Mouse (Mus musculus) activated CD4-positive, CD25-positive, alpha-beta regulatory T cell, adult 4 months (primary cell): ENCODE measurements around the gene Mrpl45. TPM values are rescaled to one million over a fixed set of nuclear protein-coding genes. Genes with fewer than 3 reads are reported as not detected.
"Not testable (repeated sequence)": the region's sequence is repeated elsewhere in the genome, so short reads cannot be mapped to it uniquely, and the experiment has no call there.

Experiments
- ATAC-seq: one replicate; pipeline ENCODE4 v1.8.0; 2017
- polyA plus RNA-seq, 2 experiments: library from polyadenylated mRNA; unstranded; fragments of 100-300 nt; shearing (Covaris generic); gene quantifications; one replicate each; pipeline ENCODE4 v1.2.1; 2017

The Mrpl45 gene
- polyA plus RNA-seq, 2 experiments from 2014 or later = 44.6 to 48.7 TPM

- ATAC-seq = no peak
These were observed 18.4 kb downstream of the Mrpl45 start for GRCm38 (mm10) chr11:97333896-97334295.

- ATAC-seq = no peak
These were observed 18.9 kb downstream of the Mrpl45 start for GRCm38 (mm10) chr11:97334400-97334799.

- ATAC-seq = no peak
These were observed 20.7 kb downstream of the Mrpl45 start for GRCm38 (mm10) chr11:97336238-97336637.

DNA sequence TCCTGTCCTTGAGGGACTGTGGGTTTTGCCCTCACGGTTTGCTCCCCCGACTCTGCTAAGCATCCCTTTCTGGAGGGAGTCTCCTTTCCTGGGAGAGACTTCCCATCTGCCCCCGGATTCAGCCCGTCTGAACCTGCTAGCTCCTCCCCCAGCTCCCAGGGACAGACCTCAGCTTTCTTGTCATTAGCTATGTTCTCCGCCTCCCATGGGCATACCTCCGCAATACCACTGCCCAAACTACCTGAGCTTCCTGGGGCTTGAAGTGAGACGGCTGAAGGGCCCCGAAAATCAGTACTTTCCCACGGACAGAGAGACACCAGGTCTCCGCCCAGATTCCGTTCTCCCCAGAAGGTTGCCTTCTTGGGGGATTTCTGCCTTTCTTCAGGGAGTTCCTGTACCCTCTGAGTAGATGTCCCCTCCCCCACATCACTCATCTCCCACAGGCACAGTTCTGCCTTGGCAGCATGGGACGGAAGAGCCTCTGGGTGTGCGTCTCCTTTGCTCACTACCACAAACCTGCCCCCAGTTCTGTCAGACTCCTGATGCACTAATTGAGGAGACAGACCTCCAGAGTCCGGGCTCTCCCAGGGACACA lies 21.3 kb downstream of the Mrpl45 start:
- ATAC-seq = no peak

- ATAC-seq = no peak
These were observed 21.8 kb downstream of the Mrpl45 start for GRCm38 (mm10) chr11:97337363-97337762.

- ATAC-seq = no peak
These were observed 22.9 kb downstream of the Mrpl45 start for GRCm38 (mm10) chr11:97338302-97338976.

DNA sequence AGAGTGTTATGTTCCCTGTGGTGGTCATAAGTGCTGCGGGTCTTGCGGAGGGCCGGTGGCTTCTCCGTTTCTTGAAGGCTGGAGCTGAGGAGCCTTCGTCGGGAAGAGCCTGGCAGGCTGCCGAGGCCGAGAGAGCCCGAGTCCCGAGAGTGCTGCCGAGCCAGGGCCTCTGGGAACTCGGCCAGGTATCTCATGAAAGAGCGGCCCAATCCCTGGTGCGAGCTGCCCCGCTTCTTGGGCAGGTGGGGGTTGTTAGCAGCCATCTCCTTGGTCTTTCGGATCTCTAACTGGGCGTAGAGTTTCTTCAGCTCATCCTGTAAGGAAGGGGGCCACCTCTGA lies 23.4 kb downstream of the Mrpl45 start:
- no peak for ATAC-seq

- no peak for ATAC-seq
These were observed 27.7 kb downstream of the Mrpl45 start for GRCm38 (mm10) chr11:97343175-97343574.

- ATAC-seq = peak; percentile 54
These were observed 28.1 kb downstream of the Mrpl45 start for GRCm38 (mm10) chr11:97343619-97344018.

DNA sequence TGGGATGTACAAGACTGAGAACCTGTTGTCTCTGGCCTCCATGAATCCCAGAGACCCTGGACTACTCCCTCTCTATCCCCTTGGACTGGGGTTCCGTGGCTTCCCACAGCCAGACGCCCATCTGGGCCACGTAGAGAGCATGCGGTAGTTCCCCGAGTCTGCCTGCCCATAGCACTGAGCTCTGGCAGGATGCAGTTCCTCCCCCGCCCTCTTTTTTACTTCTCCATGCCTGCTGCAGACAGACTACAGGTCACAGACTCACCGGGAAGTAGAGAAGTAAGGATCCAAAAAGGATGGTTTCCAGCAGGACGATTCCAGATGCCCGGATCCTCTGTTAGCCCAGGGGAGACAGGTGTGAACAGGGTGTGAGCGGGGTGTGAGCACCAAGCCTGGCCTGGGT lies 29.9 kb downstream of the Mrpl45 start:
- ATAC-seq = no peak

- ATAC-seq = no peak
These were observed 30.9 kb downstream of the Mrpl45 start for GRCm38 (mm10) chr11:97346383-97346782.

- no peak for ATAC-seq
These were observed 31.8 kb downstream of the Mrpl45 start for GRCm38 (mm10) chr11:97347291-97347690.

GRCm38 (mm10) chr11:97350035-97350434 lies 34.5 kb downstream of the Mrpl45 start:
- ATAC-seq = no peak

DNA sequence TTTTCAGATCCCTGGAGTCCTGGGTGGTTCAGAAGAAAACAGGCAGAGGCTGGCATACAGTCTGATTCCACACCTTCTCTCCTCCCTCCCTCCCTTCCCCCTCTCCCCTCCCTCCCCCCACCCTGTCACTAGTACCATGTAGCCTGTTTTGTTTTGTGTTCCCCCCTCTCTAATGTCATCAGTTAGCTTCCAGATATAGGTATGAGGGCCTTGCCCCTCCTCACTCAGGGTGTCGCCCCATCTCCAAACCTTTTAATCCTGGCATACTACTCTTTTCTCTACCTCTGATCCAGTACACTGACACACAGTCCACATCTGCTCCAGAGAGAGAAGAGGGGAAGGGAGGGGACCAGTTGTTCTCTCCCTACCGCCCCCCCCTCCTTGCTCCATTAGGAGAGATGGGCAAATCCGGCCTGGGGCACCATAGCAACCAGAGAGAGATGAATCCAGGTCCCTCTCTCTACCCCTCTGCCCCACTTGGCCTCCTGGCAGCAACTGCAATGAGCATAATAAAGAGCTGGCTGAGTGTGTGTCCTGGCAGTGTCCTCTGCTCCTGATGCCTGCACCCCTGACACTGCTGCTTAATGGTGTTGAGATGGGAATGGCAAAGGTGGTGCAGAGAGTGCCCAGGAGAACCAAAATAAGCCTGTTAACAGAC lies 36.6 kb downstream of the Mrpl45 start, which contains the start of gene Gpr179:
Gene Gpr179 (minus strand): TSS at position 51 of the 658 bp plus-strand sequence.
- no peak for ATAC-seq

DNA sequence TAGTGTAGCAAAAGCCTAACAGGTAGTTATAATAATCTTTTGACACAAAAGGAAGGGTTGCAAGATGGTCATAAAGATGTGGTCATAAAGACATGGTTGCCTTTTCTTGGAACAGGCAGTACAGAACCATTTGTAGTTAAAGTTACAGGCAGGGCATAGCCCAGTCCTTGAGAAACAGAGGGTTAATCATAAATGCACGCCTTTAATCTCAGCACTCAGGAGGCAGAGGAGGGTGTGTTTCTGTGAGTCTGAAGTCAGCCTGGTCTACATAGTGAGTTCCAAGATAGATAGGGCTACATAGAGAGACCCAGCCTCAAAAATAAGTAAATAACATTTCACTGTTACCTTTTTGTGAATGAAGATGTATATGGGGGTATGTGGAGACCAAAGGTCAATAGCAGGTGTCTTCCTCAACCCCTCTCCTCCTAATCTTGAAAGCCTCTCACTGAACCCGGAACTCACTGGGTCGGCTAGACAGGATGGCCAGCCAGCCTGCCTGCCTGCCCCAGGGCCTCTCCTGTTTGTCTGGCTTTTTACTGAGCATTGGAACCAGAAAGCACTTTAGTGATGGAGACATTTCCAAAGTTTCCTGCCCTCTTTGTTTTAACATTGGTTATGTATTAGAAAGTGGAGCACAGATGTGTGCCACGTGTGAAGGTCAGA lies 37.5 kb downstream of the Mrpl45 start:
- ATAC-seq = no peak

DNA sequence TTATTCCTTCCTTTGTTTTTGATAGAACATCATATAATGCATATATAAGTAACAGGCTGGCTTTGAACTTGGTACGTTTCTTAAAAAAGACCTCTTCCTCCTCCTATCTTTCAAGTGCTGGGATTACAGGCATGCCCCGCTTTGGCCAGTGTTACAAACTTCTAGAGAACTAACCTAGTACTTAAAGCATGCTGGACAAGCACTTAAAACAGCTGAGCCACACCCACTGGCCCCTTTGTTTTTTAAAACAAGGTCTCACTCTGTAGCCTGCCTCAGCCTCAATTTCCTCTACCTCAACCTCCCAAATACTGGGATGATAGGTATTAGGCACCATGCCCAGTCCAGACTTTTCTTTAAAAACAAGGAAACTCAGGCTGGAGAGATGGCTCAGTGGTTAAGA lies 39.1 kb downstream of the Mrpl45 start:
- no peak for ATAC-seq

DNA sequence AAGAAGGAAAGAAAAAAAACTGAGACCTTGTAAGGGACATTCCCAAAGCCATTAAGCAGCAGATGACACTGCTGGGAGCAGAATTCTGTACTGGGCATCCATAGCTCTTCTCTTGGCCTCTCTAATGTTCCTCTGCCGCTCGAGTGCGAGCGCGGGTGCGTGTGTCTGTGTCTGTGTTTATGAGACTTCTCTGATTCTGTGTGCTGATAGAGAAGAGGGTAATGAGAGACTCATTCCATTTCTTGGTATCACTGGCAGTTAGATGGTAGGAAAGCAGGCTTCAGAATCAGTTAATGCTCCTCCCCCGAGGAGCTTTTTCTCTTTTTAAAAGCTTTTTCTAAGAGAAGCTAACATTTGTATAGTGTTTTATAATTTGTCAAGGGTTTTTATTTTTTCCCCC lies 39.7 kb downstream of the Mrpl45 start:
- ATAC-seq = no peak

DNA sequence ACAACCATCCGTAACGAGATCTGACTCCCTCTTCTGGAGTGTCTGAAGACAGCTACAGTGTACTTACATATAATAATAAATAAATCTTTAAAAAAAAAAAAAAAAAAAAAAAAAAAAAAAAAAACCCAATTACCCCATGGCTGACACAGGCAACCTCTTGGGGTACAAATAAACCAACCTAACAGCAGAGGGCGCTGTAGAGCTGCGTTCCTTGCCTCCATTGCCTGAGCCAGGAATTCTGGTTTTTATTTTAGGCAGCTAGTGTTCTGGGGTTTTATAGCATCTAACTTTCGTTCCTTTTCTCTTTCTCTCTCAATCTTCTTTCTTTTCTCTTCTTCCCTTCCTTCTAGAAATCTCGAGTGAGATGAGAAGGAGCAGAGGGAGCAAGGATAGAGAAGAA lies 42.1 kb downstream of the Mrpl45 start:
- not testable (repeated sequence) for ATAC-seq

DNA sequence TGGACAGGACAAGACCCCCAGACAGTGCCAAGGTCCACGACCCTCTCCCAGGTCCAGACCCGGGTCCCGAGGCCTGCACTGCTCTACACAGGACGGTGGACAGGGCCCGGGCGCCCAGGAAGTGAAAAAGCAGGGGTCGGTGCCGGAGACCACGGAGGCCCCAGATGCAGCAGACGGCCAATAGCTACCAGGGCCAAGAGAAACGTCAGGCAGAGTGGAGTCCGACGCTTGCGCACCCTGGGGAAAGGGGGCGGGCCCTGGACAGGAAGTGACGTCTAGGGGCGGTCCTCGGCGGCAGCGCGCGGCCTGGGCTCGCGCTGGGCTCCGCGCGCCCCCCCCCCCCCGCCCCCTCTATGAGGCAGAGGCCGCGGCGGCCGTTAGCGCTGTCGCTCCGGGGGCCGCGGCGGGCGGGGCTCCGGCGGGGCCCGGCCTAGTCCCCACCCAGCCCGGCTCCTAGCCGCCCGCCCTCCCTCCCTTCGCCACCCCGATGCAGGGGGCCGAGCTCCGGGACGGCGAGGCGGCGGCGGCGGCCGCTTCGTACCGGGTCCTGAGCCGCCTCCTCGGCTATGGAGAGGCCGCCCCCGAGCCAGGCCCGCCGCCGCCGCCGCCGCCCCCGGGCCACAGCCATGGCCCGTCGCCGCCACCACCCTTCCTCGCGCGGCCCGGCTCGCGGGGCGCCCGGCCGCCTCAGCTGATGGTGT lies 46.6 kb downstream of the Mrpl45 start, which contains the start of gene Socs7:
Gene Socs7 (plus strand): TSS at position 604 of the 701 bp plus-strand sequence.
- peak; percentile 82 for ATAC-seq

GRCm38 (mm10) chr11:97362649-97362942 lies 47.1 kb downstream of the Mrpl45 start:
- no peak for ATAC-seq

DNA sequence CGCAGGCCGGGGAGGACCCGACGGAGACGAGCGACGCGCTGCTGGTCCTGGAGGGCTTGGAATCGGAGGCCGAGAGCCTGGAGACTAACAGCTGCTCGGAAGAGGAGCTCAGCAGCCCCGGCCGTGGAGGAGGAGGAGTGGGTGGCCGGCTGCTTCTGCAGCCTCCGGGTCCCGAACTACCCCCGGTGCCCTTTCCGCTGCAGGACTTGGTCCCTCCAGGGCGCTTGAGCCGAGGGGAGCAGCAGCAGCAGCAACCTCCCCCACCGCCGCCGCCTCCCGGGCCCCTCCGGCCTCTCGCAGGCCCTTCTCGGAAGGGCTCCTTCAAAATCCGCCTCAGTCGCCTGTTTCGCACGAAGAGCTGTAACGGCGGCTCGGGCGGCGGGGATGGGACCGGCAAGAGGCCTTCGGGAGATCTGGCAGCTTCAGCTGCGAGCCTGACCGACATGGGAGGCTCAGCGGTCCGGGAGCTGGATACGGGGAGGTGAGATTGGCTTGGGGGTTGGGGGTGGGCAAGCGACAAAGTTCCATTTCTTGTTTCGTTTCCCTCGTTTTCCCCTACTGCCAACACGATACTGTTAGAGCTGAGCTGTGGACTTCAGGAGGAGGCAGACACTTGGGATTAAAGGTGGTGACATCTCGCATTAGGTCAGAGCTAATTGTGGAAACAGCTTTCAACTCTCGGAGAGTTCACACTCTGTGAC lies 47.6 kb downstream of the Mrpl45 start:
- ATAC-seq = peak; percentile 13

GRCm38 (mm10) chr11:97363644-97363995 lies 48.1 kb downstream of the Mrpl45 start:
- ATAC-seq = no peak
